Mouse (Mus musculus) embryo, embryonic 9.5 days (tissue): ENCODE measurements around the gene Amn.

Experiments used
- DNase-seq: peaks from one replicate; pipeline ENCODE4 v3.0.0-alpha.2; 2017; ENCODE audit errors: extremely low spot score

The Amn gene

DNA sequence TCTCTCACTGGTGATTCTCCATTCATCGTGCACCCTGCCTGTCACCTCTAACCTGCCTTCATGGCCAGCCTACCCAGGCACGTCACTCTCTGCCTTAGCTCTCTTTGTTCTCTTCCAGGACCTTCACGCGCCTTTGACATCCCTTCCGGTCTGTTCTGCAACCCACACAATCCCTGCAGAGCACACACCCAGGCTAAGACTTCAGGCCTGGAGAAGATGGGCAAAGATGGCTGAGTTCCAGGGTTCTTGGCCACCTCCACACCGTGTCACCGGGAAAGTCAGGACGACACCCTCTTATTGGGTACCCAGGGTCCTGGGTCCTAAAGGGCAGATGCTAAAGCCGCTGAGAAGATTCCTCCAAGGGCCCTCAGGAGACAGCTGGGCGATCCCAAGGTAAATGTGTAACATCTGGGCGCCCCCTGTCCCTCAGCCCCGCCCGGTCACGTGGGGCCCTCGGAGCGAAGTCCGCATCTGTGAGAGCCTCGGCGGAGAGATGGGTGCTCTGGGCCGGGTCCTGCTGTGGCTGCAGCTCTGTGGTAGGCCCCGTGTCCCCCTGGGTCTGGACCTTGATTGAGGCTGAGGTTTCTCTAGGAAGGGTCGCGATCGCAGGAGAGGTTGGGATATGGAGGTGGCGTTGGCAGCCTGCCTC, at the start of gene Amn:
Amn (plus strand) TSS at position 467 of the 649 bp plus-strand sequence.
- no peak for DNase-seq

DNA sequence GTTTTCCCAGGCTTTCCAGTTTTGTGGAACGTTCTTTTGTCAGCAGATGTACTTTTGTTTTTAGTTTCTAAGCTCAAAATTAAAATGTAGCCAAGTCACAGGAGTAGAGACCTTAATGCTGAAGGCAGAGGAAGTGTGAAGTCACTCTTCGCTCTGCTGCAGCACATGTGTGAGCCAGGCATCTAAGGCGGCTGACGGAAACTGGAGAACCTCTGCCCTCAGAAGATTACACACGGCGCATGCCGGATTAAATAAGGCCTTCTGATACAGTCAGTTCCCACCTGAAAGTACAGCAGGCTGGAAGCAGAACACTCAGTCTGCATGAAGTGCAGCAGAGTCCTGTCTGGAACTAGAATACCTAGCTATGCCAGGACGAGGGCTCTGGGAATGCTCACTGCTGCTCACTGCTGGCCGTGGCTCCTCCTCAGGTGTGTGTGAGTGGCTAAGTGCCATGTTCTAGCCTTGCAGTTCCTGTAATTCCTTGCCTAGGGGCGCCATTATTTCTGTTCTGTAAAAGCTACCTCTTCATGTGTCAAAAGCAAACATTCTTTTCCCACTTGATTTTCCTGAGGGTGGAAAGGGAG, 45.6 kb upstream of the Amn start:
- DNase-seq, result no peak

DNA sequence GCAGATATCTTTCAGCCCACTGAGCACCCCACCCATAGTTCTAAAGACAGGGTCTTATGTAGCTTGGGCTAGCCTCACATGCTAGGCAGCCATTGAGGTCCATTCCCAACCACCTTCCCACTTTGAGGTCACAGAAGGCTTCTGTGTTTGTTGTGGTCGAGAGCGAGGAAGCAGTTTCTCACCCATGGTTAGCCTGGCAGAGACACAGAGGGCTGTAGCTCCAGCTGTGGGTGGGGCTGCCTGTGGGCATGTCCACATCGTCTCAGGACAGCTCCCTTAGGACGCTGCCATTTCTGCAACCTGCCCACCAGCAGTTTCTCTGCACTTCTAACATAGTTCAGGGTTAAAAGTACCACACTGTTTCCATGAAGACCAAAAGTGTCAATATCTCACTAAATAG, 43.5 kb upstream of the Amn start:
- no peak for DNase-seq

DNA sequence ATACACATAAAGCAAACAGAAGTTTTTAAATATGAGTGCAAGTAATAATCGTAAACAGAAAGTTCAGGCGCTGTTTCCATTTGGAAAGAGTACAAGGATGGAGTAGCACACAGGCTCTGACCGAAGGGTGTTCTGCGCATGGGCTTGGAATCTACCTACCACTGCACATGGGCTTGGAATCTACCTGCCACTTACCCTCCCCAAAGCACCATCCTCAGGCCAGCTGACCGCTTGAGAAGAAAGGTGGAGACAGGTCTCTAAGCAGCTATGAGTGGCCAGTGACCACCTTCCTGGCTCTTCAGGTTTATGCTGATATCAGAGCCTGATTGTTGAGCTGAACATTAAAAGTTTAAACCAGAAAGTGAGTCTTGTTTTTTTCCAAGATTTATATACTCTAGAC, 42.4 kb upstream of the Amn start:
- DNase-seq, result no peak

DNA sequence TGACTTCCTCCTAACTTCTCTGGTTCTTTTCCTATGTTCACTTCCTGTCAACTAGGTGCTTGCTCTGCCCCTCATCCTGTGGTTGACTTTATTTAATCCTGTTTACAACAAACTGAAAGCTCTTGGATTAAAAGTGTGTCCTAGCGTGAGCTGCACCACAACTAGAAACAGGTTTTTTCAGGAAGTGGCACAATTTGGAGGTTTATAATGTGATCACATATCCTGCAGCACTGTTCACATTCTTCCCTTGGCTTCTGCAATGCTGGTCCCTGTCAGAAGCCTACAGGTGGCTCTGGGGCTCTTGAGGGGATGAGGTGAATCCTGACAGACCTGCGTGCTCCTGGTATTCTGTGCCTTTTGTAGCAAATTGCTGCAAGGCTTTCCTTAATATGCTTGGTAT, 40.1 kb upstream of the Amn start:
- DNase-seq, result no peak

DNA sequence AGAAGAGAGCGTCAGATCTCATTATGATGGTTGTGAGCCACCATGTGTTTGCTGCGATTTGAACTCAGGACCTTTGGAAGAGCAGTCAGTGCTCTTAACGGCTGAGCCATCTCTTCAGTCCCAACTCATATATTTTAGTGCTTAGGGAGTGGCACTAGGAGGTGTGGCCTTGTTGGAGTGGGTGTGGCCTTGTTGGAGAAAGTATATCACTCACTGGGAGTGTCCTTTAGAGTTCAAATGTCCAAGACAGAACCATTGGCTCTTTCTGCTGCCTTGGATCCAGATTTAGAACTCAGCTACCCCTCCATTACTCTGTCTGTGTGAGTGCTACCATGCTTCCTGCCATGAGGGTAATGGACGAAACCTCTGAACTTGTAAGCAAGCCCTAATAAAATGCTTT, 37.1 kb upstream of the Amn start:
- DNase-seq, result no peak

DNA sequence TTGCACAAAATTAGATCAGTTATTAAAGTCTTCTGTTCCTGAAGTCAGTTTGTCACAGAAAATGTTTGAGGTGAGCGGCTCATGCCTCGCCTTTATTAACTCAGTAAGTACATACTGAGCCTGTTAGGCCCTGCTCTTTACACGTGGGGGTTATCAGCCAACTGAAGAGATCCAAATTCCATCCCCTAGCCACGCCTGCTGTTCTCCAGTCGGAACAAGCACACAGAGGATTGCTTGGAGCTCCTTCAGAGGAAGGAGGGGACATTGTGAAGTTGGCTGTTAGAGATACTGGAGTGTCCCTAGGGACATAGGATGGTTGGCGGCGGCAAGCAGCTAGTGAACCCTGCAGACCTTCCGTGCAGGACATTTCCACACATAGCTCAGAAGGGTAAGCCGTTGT, 36.5 kb upstream of the Amn start:
- no peak for DNase-seq

DNA sequence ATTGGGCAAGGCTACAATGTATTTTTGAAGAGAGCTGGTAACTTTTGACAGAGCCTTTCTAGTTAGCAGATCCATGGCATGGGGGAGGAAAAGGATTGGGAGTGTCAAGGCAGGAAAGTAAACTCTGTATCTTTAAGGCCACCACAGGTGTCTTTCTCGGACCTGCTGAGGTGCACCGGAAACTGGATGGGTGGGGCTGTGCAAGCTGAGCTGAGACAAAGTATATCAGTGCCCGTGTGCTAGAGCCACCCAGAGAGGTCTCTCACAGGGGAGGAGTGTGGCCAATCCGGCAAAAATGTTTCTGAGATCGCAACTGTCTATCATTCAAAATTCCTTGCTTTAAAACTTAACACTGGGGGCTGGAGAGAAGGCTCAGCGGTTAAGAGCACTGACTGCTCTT, 35.3 kb upstream of the Amn start:
- no peak for DNase-seq

DNA sequence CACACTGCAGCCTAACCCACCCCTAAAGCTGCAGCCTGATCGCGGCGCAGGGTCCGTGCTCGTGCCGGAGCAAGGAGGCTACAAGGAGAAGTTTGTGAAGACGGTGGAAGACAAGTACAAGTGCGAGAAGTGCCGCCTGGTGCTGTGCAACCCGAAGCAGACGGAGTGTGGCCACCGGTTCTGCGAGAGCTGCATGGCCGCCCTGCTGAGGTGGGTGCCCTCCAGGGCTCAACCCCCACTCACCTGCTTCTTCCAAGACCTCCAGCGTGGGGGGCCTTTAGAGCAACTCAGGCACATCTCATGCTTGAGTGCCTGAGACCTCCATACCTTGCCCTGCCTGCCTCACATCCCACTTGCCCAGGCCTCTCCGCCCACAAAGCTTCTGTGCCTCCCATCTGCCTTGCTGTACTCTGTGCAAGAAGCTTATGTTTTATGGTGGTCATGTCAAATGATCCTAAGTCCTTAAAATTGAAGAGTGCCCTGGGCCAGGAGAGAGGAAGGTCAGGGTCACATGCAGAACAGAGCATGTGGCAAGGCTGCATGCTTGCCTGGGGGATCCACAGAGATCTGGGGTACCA, 33.2 kb upstream of the Amn start:
- DNase-seq, result no peak

DNA sequence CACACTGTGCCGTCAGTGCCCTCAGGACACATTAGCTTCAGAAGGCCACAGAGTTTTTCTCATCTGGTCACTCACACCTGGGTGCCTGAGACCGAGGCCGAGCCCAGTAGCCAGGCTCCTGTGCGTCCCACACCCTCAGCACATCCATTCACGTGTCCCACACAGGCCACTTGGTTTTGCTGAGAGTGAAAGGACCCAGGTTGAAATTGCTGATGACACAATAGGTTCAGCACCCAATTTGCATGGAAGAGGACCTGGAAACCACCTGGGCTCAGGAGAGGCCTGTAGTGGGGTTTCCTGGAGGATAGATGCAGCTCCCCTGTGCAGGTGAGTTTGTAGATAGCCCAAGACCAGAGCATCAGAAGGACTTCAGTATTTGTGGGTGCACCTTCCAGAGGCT, 32.5 kb upstream of the Amn start:
- DNase-seq, result no peak

DNA sequence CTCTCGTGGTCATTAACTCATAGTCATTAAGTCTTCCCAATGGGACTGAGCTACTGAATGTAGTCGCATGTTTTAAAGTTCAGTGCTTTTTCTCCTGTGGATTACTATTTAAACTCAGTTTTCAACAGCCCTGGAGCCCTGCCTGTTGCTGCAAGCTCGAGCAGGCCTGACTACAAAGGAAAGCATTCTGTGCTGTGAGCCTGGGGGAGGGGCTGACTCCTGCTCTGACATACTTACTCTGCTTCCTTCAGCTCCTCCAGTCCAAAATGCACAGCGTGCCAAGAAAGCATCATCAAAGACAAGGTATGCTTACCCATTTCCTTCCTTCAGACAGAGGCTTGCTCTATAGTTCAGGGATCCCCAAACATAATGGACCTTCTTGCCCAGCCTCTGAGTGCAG, 32.1 kb upstream of the Amn start:
- DNase-seq, result peak; percentile 12

DNA sequence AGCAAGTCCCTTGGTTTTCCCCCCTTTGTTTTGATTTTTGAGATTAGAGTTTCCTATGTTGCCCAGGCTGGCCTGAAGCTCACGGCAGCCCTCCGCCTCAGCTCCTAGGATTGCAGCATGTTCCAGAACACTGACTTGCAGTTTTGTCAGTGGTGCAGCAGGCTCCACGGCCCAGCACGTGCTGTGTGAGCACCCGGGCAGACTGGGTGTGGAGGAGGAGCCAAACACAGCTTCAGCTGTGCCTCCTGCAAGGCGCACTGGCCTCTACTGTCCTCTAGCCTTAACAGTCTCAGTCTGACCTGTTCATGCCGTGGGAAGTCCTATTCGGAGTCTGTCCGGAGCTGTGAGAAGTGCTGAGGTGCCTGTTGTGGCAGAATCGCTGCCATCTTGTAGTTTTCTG, 31.0 kb upstream of the Amn start:
- DNase-seq, result no peak

DNA sequence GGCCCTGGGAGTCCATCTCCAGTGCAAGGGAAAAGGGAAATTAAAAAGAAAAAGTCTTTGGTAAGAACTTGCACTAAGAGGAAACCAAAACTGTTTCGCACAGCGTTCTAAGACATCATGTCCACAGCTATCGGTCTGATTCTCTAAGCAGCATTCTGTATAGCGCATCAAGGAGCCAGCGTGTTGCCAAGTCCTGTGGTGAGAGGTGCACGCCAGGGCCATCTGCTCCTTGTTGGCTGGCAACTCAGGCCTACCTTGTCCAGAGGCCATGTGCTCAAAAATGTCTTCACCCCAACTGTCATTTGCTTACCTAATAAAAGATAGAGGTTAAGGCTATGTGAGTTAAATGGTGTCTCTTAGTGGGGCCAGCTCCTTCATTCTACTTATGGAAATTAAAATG, 29.0 kb upstream of the Amn start:
- DNase-seq, result no peak

DNA sequence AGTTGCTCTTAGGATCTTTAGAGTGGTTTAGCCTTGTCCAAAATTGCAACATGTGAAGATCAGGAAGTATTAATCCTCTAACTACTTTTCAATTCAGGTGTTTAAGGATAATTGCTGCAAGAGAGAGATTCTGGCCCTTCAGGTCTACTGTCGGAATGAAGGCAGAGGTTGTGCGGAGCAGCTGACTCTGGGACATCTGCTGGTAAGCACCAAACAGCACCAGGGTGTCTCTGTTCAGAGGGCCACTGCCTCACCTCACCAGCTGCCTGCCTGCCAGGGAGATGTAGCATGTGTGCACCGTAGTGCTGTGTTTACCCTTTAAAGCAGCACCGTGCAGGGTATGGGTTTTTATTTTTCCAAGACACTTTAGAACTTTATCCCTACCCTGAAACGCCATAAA, 28.5 kb upstream of the Amn start:
- no peak for DNase-seq

DNA sequence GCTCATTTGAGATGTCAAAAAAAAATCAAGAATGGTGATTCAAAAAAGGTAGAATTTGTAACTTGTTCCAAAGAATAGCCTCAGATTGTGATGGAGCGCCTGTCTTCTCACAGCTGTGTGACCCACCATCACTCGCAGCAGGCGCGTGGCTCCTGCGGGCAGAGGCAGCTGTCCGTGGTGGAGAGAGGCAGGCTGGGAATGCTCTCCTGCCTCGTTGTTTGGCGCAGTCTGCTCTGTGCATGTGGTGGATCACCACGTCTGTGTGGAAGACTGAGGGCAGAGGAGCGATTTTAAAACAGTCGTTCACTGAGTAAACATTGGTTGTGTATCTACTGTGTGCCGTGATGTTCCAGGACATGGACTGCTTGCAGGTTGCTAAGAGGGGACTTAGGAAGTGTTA, 27.2 kb upstream of the Amn start:
- DNase-seq, result no peak

DNA sequence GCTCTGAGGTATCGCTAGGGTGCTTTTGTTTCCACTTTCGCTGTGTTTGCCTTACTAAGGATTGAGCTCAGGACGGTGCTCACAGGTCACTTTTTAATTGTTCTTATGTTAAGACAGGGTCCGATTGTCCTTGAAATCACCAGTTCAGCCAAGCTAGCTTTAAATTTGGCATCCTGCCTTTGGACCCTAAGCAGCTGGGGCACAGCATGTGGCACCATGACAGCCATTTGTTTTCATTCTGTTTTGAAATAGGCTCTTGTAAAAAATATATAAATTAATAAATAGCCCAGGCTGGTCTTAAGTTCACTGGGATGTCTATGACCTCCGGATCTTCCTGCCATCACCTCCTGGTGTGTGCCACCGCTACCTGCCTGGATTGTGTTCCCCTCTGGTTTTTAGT, 25.8 kb upstream of the Amn start:
- no peak for DNase-seq

DNA sequence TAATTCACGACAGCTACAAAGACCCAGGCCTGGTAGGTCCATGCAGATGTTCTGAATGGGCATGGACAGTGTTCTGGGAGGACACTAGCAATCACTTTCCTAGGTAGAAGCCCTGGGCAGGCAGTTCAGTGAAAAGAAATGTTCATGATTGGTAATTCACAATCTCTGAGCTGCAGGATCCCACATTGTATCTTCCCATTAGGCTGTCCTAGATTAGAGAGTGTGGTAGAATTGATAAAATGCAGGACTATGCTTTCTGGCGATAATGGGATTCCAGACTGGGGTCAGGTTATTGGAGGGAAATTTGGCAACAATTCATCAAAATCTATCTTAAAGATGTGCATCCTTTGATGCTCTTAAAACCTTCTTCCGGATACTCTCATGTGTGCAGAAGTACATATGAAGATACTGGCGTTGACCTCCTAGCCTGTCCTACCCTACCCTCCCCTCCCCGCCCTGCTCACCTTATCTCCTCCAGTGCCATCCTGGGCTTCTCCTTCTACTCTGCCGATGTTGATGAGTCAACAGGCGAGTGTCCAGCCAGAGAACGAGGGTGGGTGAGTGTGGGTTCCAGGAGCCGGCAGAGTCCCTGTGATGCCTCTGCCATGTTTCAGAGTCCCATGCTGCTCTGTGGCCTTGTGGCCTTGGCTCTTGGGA, 24.0 kb upstream of the Amn start:
- DNase-seq, result no peak

DNA sequence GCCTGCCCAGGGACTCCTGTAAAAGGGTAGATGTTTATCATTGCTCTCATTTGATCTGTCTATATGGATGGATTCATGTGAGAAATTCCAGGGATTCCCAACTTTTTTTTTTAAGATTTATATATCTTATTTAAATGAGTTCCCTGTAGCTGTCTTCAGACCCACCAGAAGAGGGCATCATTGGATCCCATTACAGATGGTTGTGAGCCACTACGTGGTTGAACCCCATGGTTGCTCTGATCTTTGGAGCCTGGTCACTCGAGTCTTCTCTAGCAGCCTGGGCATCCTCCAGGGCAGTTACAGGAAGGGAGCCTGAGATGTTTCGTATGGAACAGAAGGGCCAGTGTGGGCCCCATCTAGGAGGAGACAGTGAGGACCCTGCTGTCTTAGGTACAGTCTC, 21.8 kb upstream of the Amn start:
- no peak for DNase-seq

DNA sequence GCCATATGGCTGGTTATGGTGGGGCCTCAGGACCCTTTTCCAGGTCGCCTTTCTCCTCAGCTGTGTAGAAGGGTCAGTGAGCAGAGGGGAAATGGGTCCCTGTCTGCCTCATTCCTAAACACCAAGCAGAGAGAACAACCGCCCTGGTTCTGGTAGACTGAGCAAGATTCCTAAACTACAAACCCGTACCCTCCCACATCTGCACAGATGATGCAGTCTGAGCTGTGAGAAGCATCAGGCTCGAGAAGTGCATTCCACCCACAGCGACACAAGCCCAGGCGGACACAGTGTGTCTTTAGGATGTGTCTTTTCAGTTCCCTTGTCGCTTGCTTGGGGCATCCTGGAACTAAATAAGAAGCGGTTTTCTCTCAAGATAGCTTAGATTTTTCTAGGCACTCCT, 20.8 kb upstream of the Amn start:
- no peak for DNase-seq

DNA sequence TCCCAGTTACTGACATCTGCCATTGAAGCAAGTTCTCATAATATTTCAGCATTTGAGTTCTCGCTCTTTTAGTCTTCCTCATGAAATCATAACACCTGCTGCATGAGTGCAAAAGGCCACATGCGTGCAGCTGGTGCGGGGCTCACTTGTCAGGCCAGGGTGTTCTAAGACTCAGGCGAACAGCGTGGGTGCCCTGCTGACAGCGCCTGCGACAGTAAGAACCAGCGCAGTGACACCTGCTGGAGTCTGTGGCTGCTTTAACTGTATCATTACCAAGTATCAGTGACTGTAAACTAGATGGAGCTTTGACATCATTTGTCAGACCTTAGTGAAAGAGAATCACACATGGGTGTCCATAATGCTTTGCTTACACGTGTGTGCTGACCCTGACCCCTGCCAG, 19.7 kb upstream of the Amn start:
- no peak for DNase-seq

DNA sequence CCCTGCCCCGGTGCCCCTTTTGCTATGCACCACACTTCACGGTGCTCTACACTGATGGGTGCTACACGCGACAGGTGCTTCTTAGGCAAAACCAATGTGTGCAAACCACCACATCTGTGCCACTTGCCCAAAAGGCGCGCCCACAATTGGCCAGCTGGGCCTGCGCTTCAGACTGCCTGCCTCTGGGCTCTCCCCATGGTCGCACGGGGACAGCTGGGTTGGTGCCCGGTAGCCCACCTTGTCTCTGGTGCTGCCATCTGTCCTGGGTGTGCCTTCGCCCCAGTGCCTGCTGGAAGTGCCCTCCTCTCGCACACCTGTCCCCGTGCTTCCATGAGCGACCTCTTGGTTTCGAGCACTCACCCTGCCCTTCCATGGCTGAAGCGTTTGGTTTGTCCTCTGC, 7.2 kb upstream of the Amn start:
- DNase-seq, result no peak

DNA sequence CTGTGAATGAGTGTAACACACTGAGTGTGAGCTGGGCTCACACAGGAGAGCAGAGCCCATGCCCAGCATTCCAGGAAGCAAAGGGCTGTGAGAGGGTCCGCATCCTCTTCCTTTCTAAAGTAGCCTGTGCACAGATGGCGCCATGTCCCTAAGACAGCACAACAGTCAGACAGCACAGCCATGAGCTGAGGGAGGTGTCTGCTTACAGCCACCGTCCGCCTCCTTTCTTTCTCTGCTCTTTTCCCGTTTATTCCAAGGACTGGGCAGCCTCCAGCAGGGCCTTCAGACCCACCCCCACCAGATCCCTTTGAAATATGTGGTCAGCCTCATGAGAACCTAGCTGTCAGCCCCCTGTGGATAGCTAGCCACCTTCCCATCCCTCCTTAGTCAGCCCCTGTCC, 5.7 kb upstream of the Amn start:
- no peak for DNase-seq

DNA sequence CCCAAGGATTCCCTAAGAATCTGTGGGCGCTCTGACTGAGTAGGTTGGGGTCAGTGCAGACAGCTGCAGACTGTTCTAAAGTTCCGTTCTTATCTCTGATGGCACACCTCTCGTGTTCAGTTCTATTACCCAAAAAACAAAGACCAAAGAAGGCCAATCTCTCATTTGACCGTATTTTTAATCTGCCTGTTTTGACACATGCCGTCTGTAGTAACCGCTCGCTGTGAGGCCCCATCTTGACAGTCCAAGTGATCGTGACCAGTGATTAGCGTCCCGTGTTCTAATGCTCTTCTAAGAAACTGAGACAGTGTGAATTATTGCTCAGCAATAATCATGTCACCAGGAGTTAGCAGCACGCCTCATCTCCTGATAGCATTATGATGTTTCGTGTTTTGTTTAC, 4.3 kb upstream of the Amn start:
- no peak for DNase-seq
